Mouse (Mus musculus): ENCODE data around the gene Cbx1. TPM values are rescaled to one million over a fixed set of nuclear protein-coding genes. Genes with fewer than 3 reads are reported as not detected.
A peak's percentile ranks its signal among the peaks of the same experiment; 100 is the strongest.

Gene Cbx1
- polyA plus RNA-seq, 1 experiment from 2014 or later = 52.4 TPM

DNA sequence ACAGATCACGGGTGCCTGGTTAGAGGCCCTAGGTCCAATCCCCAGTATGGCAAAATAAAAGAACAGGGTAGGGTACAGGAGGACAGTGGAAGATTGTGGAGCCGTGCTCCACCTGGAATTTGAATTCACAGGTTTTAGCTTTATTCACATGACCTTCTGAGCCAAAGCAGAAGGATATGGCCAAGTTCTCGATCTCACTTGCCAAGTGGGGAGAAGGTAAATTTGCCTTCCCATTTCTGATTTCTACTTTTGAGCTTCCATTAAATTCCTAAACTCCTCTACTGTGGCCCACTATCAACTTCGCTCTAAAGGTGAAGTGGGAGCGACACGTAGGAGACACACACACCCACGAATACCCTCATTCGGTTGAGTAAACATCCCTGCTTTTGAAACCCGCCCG lies 40.0 kb downstream of the Cbx1 start:
- H3K9me3 ChIP-seq (replicated peaks) = no peaks in the 10 kb centered on the region
- peak overlapping the region; percentile 81 for H3K4me3 ChIP-seq
- H3K27ac ChIP-seq = peak overlapping the region; percentile 100
- peak overlapping the region; percentile 97 for H3K4me2 ChIP-seq
- H3K4me1 ChIP-seq (replicated peaks) = peaks cover 53% of the 10 kb centered on the region
- ATAC-seq (replicated peaks; ENCODE audit: insufficient number of reproducible peaks, insufficient read depth, low FRiP score, low read depth) = no peak
- 5% methylated on average over 10 of the region's 10 CpGs for WGBS
- H3K36me3 ChIP-seq = peaks cover 5% of the 10 kb centered on the region; the same call in 1 of the 2 replicates
- H3K9ac ChIP-seq = peak overlapping the region; percentile 83
- no peaks in the 10 kb centered on the region for H3K27me3 ChIP-seq

DNA sequence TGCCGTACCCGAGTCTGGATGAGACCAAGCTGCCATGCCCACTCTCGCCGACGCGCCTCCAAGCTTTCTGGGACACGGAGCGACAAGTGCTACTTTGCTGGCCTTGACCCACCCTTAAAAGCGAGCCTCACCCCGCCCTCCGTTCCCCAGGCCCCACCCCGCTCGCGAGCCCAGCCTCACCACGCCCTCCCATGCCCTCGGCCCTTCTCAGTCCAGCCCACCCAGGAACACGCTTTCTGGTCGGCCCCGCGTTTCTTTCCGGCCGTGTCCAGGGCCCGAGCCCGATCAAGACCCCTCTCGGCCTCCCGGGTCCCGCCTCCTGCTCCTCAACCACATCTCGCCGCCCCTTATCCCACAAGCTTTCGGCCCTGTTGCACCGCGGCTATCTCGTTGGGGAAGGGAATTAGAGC lies 40.5 kb downstream of the Cbx1 start:
- H3K4me1 ChIP-seq (replicated peaks) = peaks cover 48% of the 10 kb centered on the region
- no peaks in the 10 kb centered on the region for H3K9me3 ChIP-seq (replicated peaks)
- peak; percentile 77 for ATAC-seq (replicated peaks; ENCODE audit: insufficient number of reproducible peaks, insufficient read depth, low FRiP score, low read depth)
- H3K27ac ChIP-seq = peak overlapping the region; percentile 100
- H3K9ac ChIP-seq = peak overlapping the region; percentile 83
- H3K36me3 ChIP-seq = peaks cover 5% of the 10 kb centered on the region; the same call in 1 of the 2 replicates
- under 1% methylated on average over 33 of the region's 33 CpGs for WGBS
- peak overlapping the region; percentile 97 for H3K4me2 ChIP-seq
- no peaks in the 10 kb centered on the region for H3K27me3 ChIP-seq
- peak overlapping the region; percentile 81 for H3K4me3 ChIP-seq

DNA sequence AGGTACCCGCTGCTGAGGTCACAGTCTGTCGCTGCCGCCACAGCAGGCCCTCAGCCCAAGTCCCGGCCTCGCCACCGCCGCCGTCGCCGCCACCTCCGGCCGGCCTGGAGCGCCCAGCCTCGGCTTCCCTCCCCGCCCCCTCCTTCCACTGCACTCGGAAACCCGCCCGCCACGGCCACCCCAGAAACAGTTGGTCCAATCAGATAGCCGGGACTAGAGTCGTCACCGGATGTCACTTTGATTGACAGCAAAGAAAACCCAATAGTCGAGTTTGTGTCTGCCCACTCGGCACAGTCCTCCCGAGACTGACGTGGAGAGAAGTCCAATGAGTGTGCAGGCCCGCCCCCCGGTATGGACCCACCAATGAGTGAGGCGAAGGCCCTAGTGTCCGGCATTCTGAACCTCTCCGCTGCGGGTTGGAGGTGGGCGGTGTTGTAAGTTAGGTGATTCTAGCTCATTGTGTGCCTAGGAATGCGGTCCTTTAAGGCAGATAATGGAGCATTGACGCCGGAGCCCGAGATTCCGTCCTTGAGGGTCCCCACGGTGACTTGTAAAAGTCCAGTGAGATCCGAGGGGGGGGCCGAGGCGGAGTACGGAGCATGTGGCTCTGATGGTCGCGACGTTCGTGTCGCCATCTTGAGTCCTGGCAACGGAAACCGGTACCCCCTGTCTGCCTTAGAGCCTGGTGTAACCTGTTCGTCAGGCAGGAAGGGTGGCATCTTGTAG lies 41.0 kb downstream of the Cbx1 start, which contains the start of gene Nfe2l1:
Nfe2l1 (minus strand) TSS at position 156 of the 726 bp plus-strand sequence.
- Histone ChIP-seq H3K9ac (peak within 1 kb of the TSS; percentile 83), H3K9me3 (replicated peaks) (no peaks in the 10 kb centered on the region), H3K27me3 (no peaks in the 10 kb centered on the region), H3K4me3 (peak within 1 kb of the TSS; percentile 81), H3K36me3 (peaks cover 5% of the 10 kb centered on the region; the same call in 1 of the 2 replicates), H3K27ac (peak within 1 kb of the TSS; percentile 100), H3K4me2 (peak within 1 kb of the TSS; percentile 97), H3K4me1 (replicated peaks) (peaks cover 42% of the 10 kb centered on the region)
- ATAC-seq (replicated peaks; ENCODE audit: insufficient number of reproducible peaks, insufficient read depth, low FRiP score, low read depth) = peak; percentile 96
- under 1% methylated on average over 51 of the region's 51 CpGs for WGBS

DNA sequence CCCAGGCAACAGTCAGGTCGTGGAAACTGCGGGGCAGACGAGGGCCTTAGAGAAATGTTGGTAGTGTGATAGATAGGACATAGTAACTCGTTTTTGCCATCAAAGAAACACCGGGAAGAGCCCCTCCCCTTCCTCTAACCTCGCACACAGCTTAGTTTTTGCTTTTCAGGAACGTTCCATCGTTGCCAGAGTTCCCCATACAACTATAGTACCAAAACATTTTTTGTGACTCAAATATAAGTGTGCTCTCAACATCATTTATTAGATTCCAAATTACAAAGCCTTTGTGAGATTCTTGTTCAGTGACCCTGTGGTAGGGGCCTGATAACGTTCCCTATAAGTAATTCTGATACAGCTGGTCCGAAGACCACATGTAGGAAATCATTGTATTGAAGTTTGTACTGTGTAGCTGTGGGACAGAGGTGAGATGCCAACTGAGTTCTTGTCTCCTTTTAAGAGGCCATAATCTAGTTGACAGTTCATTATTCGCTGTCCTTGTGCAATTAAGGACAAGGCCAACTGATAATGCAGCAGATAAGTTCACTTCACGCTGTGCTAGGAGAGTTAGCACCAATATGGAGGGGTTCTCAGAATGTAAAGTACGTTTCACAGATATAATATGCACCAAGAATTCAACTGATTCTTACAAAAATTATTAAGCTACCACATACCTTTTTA lies 41.8 kb downstream of the Cbx1 start:
- WGBS = 16% methylated on average over 13 of the region's 13 CpGs
- Histone ChIP-seq H3K27me3 (no peaks in the 10 kb centered on the region), H3K9ac (peak overlapping the region; percentile 57), H3K4me3 (peak overlapping the region; percentile 81), H3K4me2 (peak overlapping the region; percentile 65), H3K9me3 (replicated peaks) (no peaks in the 10 kb centered on the region), H3K27ac (peak overlapping the region; percentile 95), H3K4me1 (replicated peaks) (peaks cover 35% of the 10 kb centered on the region), H3K36me3 (peaks cover 5% of the 10 kb centered on the region; the same call in 1 of the 2 replicates)
- no peak for ATAC-seq (replicated peaks; ENCODE audit: insufficient number of reproducible peaks, insufficient read depth, low FRiP score, low read depth)

DNA sequence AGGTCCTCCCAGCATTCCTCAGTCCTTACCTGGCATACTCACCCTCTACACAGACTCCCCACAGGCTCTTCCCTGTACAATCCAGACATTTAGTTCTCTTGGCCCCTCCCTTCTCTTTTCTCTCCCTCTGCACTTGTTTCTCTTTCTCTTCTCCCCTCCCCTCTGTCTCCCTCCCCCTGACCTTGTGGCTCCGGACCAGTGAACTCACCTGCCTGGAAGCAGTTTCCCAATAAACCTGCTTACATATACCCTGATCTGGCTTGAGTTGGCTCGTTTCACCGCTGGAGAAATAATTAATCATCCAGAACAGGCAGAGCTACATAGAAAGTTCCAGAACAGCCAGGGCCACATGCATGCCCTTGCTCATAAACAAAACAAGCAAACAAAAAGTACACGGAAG lies 42.6 kb downstream of the Cbx1 start:
- Histone ChIP-seq H3K9ac (no peak overlapping the region), H3K27me3 (no peaks in the 10 kb centered on the region), H3K4me1 (replicated peaks) (peaks cover 27% of the 10 kb centered on the region), H3K9me3 (replicated peaks) (no peaks in the 10 kb centered on the region), H3K36me3 (peaks cover 5% of the 10 kb centered on the region; the same call in 1 of the 2 replicates), H3K4me2 (no peak overlapping the region), H3K4me3 (no peak overlapping the region), H3K27ac (no peak overlapping the region)
- 76% methylated on average over 4 of the region's 4 CpGs for WGBS
- ATAC-seq (replicated peaks; ENCODE audit: insufficient number of reproducible peaks, insufficient read depth, low FRiP score, low read depth) = no peak

DNA sequence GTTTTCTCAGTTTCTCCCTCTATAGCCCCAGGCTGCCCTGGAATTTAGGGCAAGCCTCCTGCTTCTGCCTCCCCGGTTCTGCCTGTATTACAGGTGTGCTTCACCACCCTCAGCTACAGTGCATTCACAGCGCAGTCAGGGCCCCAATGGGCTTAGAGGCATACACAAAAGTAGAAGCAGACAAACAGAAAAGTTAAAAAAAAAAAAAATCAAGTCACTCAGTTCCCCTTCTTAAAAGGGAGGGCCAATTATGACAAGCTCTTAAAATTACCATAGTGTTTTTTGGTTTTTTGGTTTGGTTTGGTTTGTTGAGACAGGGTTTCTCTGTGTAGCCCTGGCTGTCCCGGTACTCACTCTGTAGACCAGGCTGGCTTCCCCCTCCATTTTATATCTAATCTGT lies 43.6 kb downstream of the Cbx1 start:
- H3K4me2 ChIP-seq = no peak overlapping the region
- no peak overlapping the region for H3K4me3 ChIP-seq
- H3K9ac ChIP-seq = no peak overlapping the region
- 88% methylated on average over 3 of the region's 3 CpGs for WGBS
- H3K27ac ChIP-seq = no peak overlapping the region
- no peak for ATAC-seq (replicated peaks; ENCODE audit: insufficient number of reproducible peaks, insufficient read depth, low FRiP score, low read depth)
- H3K27me3 ChIP-seq = no peaks in the 10 kb centered on the region
- no peaks in the 10 kb centered on the region for H3K9me3 ChIP-seq (replicated peaks)
- peaks cover 16% of the 10 kb centered on the region for H3K4me1 ChIP-seq (replicated peaks)
- no peaks in the 10 kb centered on the region for H3K36me3 ChIP-seq

DNA sequence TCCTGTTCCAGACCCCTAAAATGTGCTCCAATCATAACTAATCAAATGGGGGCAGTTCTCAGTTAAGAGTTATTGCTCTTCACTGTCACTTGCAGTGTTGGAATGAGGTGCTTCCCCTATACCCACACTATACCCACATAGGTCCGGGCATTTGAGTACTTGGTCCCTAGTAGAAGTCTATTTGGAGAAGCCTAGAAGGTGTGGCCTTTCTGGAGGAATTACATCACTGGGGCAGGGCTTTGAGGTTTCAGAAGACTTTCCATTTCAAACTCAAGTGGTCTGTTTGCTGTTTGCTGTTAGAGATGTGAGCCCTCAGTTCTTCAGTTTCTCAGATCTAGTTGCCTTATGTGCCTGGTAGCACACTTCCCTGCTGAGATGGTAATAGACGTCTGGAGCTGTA lies 44.0 kb downstream of the Cbx1 start:
- Histone ChIP-seq H3K36me3 (no peaks in the 10 kb centered on the region), H3K9ac (no peak overlapping the region), H3K27me3 (0 out of 2 replicates have a peak, but pooled peaks cover 4% of the 10 kb centered on the region), H3K4me3 (no peak overlapping the region), H3K4me2 (no peak overlapping the region), H3K4me1 (replicated peaks) (peaks cover 12% of the 10 kb centered on the region), H3K9me3 (replicated peaks) (no peaks in the 10 kb centered on the region), H3K27ac (no peak overlapping the region)
- 36% methylated on average over 2 of the region's 2 CpGs for whole genome bisulfite sequencing
- ATAC-seq (replicated peaks; ENCODE audit: insufficient number of reproducible peaks, insufficient read depth, low FRiP score, low read depth) = no peak

DNA sequence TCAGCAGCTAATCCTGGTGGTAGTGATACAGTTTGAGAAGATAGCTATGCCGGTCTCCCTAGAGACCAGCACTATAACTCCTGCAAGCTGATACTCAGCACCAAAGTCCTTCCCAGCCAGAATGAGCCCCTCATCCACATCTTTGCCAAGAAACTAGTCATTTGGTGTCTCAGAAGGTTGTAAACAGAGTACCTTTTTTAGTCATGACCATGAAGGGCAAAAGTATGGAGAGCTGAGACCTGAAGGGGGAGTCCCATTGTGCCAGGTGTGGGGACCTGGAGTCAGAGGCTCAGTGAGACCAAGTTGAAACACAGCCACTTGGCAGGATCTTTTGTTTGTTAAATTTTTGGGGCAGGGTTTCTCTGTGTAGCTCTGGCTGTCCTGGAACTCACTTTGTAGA lies 45.2 kb downstream of the Cbx1 start:
- Histone ChIP-seq H3K36me3 (no peaks in the 10 kb centered on the region), H3K27ac (no peak overlapping the region), H3K9me3 (replicated peaks) (no peaks in the 10 kb centered on the region), H3K9ac (no peak overlapping the region), H3K4me3 (no peak overlapping the region), H3K4me1 (replicated peaks) (peaks cover 4% of the 10 kb centered on the region), H3K27me3 (0 out of 2 replicates have a peak, but pooled peaks cover 4% of the 10 kb centered on the region), H3K4me2 (no peak overlapping the region)
- ATAC-seq (replicated peaks; ENCODE audit: insufficient number of reproducible peaks, insufficient read depth, low FRiP score, low read depth) = no peak
- WGBS = 82% methylated on average over 1 of the region's 1 CpGs

DNA sequence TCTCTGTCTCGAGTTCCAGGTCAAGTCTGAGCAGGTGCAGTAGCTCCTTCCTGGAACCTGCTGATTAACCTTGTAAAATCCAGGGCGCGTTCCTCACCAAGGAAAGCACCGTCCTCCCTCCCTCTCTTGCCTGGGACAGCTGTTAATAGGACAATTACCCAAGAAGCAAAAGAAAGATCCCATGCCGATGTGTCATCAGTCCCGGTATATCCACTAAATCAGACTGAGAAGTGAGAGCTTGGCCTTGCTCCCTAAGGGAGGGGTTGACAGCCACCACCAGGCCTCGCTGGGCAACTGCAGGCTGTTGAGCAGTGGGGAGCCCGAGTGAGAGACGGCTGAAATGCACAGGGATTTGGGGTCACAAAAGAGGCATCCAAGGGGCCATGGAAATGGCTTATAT lies 48.4 kb downstream of the Cbx1 start:
- Histone ChIP-seq H3K4me1 (replicated peaks) (no peaks in the 10 kb centered on the region), H3K27ac (no peak overlapping the region), H3K4me3 (no peak overlapping the region), H3K4me2 (no peak overlapping the region), H3K9me3 (replicated peaks) (no peaks in the 10 kb centered on the region), H3K9ac (0 out of 2 replicates have a peak overlapping the region, but pooled peaks have one; percentile 17), H3K36me3 (no peaks in the 10 kb centered on the region), H3K27me3 (0 out of 2 replicates have a peak, but pooled peaks cover 4% of the 10 kb centered on the region)
- WGBS = 34% methylated on average over 9 of the region's 9 CpGs
- ATAC-seq (replicated peaks; ENCODE audit: insufficient number of reproducible peaks, insufficient read depth, low FRiP score, low read depth) = no peak

DNA sequence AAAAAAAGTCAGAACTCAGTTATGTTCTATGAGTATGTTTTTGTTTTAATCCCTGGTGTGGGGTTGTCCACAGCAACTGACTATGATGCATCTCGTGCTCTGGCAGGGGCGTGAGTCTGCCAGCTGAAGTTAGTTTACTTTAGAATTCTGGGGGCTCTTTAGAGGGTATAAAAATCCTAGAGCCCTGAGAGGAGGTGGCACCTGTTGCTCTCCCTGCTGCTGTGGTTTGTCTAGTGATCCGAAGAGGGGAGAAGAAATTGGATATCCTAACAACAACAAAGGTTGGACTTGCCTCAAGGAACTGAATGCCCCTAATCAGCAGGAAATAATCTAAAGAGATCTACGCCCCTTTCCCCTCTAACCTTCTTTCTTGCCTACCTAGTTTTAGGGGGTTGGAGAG lies 49.4 kb downstream of the Cbx1 start:
- no peak overlapping the region for H3K4me2 ChIP-seq
- whole genome bisulfite sequencing = 59% methylated on average over 4 of the region's 4 CpGs
- 0 out of 2 replicates have a peak, but pooled peaks cover 4% of the 10 kb centered on the region for H3K27me3 ChIP-seq
- H3K4me1 ChIP-seq (replicated peaks) = no peaks in the 10 kb centered on the region
- H3K4me3 ChIP-seq = no peak overlapping the region
- no peak for ATAC-seq (replicated peaks; ENCODE audit: insufficient number of reproducible peaks, insufficient read depth, low FRiP score, low read depth)
- H3K9ac ChIP-seq = no peak overlapping the region
- no peaks in the 10 kb centered on the region for H3K9me3 ChIP-seq (replicated peaks)
- no peak overlapping the region for H3K27ac ChIP-seq
- no peaks in the 10 kb centered on the region for H3K36me3 ChIP-seq

DNA sequence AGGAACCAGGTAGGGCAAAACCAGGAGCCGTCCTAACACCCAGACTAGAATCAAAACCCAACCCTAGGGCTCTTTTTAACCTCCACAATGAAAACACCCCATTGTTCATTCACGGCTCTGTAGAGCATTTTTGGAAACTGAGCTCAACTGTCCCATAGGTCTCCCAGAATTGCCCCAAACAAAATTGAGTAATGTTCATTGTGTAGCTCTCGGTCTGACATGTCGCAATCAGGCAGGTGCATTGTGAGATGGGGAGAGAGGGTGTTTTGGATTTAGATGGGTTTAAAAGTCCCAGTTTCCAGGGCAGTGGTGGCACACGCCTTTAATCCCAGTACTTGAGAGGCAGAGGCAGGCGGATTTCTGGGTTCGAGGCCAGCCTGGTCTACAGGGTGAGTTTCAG lies 50.5 kb downstream of the Cbx1 start:
- no peak overlapping the region for H3K4me3 ChIP-seq
- H3K4me2 ChIP-seq = no peak overlapping the region
- no peak overlapping the region for H3K9ac ChIP-seq
- no peak for ATAC-seq (replicated peaks; ENCODE audit: insufficient number of reproducible peaks, insufficient read depth, low FRiP score, low read depth)
- no peaks in the 10 kb centered on the region for H3K36me3 ChIP-seq
- H3K9me3 ChIP-seq (replicated peaks) = no peaks in the 10 kb centered on the region
- no peak overlapping the region for H3K27ac ChIP-seq
- 77% methylated on average over 7 of the region's 7 CpGs for WGBS
- H3K4me1 ChIP-seq (replicated peaks) = no peaks in the 10 kb centered on the region
- H3K27me3 ChIP-seq = 0 out of 2 replicates have a peak, but pooled peaks cover 4% of the 10 kb centered on the region
